Mouse (Mus musculus) layer of hippocampus, adult 11-12 months (tissue): Measurements from ENCODE around the gene Cenpb.

ENCODE experiments used
- DNase-seq: peaks from one replicate; pipeline ENCODE4 v3.0.0; 2022; ENCODE audit warnings: low spot score

The Cenpb gene

DNA sequence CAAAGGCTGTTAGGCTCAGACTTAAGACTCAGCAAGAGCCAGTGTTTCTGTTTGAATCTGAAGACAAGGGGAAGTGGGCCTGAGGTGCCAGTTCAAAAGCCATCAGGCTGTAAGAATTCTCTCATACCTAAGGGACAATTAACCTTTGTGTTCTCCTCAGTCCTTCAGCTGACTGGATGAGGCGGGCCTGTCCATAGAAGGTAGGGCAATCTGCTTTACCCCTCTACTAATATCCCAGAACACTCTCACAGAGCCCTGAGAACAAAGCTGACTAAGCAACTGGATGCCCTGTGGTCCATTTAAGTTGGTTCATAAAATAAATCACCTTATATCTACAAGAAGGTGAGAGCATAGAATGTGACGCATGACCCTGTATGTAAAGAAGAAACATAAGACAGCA is 13.7 kb downstream of the Cenpb start:
- DNase-seq, result no peak

DNA sequence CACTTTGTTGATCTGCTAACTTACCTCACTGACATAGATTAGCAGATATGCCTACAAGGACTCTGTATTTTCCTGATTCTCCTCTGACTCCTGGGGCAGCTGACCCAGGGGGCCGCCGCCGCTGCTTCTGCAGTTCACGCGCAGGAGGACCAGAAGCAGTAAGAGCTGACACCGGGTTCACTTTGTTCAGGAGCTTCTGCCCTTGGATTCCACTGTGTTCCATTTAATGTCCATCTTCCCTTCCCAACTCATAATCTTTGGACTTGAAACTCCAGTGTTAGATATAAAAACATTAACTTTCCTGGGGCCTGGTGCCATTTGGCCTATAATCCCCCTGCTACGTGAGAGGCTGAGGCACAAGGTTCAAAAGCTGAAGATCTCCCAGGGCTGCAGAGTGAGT is 15.9 kb downstream of the Cenpb start:
- no peak for DNase-seq

DNA sequence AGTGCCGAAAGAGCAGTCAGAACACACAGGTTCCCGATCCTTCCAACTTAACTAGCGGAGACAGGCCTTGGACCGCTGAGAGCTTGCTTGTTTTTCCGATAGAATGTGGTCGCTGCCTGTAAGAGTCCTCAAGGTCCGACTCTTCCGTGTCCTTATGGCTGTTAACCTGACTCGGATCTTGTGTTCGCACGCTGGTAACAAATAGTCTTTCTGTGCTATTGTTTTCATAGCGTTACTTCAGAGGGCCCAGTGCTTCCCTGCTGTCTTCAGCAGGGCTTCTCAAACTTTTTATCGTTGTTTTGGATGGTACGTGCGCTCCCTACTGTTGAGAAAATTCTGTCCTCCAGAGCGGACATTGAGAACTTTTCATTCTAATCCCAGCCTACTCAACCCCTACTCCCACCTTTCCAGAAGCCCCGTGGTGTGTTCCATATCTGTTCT is 19.2 kb downstream of the Cenpb start:
- peak; percentile 37 for DNase-seq

DNA sequence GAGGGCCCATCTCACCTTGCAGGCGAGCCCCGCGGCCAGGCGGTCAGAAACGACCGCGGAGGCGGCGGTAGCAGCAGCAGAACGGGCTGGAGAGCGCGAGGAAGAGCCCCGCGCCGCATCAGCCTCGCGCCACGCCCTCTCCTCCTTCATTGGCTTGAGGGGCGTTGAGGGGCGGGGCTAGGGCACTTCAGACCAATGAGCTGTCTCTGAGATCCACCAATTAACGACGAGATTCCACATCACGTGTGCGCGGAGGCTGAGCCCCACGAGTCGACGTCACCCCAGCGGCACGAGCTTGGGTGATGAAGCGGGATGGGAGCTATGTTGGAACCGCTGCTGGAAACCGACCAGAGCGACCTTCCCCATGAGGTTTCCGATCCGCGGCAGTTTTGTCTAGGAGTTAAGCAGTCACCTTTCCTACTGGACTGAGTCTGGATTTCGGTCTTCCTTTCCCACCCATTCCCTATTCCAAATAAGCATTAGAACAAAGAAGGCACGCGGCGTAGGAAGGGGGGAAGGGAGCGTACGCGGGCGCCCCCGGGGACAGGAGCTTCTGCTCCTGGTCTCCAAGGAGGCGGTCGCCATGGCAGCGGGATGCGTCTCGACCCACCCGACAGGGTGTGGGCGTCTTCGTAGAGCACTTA is 19.8 kb downstream of the Cenpb start, which contains the start of gene 1700037H04Rik:
TSS of gene 1700037H04Rik (minus strand) at position 144 of the 644 bp plus-strand sequence.
- DNase-seq, result peak; percentile 97

DNA sequence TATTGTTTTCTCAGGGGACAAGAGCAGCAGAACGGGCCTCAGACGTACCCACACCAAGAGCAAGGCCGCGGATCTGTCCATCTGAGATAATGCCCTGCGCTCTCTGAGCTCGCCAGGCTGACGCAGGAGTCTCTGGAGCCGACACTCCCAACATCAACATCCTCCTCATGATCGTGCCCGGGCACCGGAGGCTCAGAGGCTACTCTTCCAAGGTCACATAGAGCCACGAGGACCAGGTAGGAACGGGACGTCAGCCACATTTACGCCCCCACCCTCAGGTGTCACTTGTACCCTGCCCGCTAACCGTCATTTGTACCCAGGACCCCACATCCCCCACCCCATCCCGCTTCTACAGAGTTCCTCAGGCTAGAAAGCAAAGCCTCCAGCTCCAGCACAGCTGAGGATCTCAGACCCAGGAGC is 20.4 kb downstream of the Cenpb start:
- DNase-seq, result no peak

DNA sequence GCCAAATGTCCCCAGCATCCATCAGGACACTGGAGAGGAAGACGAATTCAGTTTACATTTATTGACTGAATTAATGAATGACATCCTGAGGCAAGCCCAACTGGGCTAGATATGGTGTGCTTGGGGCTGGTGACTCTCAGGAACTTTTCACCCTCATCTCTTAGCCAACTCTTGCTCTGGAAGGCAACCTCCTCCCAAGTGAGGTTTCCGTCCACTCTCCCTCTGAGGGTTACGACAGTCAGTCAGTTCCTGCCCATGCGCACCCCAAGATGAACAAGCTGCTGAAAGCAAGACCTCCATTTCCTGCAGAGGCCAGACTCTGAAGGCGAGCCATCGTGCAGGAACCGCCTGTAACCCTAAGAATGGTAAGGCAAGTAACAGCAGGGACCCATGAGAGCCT is 22.9 kb downstream of the Cenpb start:
- no peak for DNase-seq

DNA sequence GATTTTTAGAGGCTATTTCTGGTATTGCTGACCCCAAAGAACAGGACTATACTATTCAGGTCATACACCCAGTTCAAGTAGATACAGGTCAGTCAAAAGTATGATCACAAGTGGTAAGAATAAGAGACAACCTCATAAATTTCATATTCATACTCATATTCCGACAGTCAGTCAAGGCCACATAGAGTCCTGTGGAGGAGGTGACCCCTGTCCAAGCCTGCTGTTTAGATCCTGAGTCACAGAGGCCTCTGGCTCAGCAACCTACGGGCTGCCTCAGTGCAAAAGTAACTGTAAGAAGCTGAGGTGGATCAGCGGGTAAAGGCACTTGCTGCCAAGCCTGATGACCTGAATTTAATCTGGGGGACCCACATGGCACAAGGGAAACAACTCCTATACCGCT is 25.8 kb downstream of the Cenpb start:
- no peak for DNase-seq

DNA sequence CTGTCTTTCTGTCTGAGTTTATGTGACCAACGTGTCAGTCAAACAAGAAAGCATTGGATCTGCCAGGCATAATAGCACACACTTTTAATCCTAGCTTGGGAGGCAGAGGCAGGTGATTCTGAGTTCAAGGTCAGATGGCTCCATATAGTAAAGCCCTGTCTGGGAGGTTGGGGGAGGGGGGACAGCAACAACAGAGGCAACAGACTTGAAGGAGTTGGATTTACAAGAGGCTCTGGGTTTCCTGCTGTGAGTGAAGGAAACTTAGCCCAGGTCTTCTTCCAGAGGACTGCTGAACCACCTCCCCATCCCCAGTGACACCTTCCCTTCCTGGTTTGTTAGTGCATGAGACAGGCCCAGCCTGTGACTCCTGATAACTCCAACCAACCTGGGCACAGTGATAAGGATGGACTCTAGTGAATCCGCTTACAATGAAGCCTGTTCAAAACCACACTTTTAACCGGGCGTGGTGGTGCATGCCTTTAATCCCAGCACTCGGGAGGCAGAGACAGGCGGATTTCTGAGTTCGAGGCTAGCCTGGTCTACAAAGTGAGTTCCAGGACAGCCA is 27.6 kb downstream of the Cenpb start:
- no peak for DNase-seq

DNA sequence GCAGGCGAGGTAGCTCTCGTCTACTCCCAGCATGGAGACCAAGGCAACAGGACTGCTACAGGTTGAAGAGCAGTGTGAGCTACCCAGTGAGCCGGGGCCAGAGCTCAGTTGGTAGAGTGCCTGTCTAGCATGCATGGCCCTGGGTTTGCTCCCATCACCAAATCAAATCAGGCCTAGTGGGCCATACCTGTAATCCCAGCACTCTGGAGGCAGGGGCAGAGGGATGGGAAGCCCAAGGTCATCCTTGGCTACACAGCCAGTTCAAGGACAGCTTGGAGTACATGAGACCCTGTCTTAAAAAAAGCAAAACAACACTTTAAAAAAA is 30.7 kb downstream of the Cenpb start:
- no peak for DNase-seq

DNA sequence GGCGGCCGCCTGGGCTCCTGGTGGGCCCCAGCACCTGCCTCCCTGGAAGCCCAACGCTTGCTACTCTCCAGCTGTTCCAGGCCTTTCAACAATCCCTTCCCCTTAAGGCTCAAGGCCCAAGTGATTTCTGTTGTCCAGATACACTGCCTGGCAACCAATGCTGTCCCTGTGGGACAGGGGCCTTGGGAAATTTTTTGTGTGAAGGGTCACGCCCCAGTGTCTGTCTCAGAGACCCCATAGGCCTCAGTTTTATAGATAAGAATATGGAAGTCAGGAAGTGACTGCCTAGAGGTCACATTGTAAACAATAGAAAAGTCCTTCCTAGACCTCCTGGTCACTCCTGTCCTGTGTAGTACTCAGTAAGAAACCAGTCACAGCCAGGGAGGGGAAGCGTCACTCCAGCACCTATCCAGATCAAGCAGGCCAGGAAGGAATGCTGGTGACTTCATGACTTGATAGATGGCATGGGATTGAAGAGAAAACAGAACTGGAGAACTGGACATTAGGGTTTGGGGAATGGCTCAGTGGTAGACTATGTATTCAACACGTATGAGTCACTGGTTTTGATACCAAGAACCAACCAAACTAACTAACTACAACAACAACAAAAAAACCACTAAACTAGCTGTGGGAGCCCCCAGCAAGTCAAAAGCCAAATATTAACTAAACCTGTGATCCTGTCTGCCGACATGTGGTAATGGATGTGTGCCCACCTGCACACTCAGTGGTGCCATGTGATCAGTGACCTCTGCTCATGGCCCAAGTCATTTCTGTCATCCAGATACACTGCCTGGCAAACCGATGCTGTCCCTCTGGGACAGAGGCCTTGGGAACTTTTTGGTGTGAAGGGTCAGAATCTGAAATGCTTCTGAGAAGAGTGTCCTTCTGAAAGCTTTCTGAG is 31.3 kb downstream of the Cenpb start:
- DNase-seq, result no peak

DNA sequence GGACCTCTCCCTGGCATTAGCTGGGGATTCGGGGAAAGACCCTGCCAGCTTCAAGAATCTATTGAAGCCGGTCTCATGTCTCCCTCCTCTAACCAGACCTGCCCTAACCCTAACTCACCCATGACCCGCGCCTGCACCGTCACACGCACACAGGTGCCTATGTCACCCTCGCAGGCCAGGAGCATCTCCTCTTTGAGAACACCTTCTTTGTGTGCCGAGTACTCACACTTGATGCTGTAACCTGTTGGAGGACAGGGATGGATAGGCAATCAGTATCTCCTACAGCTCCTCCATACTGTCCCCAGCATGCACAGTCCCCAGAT is 32.9 kb downstream of the Cenpb start:
- DNase-seq, result no peak

DNA sequence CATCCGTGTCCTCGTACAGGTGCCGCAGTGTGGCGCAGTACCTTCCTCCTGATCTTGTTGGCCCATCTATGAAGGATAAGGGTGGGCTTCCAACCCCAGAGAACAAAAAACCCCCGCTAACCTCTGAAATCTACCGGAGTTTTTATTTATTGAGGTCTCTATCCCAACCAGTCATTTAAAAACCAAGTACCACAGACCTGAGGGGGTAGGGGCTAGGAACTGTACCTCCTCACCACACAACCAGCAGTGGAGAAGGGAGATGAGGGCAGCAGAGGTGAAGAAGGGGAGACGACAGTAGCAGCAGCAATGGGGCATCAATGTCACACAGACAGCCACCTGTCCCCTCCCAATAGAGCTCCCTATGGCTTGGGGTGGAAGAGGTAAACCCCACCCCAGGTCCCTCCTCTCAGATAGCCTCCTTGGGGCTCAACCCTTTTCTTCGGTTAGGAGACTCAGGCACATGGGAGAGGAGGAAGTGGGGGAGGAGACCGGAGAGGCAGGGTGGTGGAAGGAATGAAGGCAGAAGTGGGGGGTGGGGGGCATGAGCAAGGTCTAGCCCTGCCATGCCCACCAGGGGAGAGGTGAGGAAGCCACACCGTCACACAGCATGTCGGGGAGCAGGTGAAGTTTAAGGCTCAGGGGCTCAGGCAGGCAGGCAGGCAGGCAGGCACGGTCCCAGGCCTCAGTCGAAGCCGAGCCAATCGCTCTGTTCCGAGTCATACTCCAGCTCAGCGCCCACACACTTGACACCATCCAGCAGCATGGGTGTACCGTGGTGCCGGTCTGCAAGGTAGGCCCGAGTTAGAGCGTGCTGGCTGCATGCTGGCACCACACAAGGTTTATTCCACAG is 33.4 kb downstream of the Cenpb start:
- no peak for DNase-seq

DNA sequence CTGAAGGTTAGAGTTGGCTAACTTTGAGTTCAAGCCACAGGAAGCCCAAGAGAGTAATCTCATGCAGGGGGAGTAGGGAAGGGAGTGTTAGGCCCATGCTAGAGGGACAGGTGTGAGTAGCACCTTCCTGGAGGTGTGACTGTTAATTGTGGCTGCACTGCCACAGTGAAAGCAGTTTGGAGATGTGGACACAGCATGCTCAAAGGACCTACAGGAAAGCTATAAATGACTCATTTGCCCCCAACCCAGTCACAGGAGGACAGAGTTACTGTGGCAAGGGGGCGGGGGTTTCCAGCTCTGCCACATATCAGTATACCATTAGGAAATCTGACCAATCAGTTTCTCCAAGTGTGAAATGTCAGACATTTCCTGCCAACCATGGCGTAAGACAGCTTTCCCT is 34.3 kb downstream of the Cenpb start:
- no peak for DNase-seq

DNA sequence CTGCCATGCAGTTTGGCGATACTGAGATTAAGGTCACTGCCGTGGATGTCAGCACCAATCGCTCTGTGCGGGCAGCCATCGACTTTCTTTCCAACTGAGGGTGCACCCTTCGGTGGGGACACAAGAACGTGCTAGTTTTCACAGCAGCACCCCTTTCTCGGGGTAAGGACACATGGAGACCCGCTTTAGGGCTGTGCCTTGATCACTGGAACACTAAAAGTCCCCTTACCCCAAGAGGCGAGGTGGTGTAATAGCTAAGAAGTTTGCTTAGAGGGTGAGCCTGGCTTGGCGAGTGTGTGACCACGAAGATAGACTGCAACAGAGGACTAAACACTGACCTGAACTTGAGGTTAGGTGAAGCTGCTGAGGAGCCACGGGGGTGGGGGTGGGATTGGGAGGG is 34.7 kb downstream of the Cenpb start:
- DNase-seq, result no peak

DNA sequence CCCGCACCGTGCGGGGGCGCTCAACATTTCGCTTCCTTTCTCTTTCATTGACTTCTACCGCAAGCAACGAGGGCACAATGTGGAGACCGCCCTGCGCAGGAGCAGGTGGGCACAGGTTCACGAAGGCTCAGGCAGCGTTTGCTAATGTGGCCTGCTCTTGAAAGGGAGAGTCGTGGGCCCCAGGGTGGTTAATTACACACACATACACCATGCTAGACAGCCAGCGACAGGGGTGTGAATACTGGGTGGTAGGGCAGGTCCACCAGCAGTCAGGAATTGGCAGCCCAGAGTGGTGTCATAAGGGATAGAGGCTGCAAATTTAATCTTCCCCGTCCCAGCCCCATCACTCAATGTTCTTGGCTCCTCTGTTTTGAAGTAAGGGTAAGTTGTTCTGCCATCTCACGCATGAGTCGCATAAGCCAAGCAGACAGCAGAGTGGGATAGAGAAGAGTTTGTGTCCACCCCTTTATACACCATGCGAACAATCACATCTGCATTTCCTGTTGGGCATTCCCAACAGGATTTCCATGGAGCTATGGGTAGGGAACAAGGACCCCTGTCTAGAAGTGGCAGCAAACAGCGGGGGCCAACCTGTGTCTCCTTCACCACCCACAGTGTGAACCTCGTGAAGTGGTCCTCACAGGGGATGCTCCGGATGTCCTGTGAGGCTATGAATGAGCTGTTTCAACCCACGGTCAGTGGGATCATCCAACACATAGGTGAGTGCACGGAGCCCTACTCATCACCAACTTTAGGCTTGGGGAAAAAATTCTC is 36.7 kb downstream of the Cenpb start:
- no peak for DNase-seq

DNA sequence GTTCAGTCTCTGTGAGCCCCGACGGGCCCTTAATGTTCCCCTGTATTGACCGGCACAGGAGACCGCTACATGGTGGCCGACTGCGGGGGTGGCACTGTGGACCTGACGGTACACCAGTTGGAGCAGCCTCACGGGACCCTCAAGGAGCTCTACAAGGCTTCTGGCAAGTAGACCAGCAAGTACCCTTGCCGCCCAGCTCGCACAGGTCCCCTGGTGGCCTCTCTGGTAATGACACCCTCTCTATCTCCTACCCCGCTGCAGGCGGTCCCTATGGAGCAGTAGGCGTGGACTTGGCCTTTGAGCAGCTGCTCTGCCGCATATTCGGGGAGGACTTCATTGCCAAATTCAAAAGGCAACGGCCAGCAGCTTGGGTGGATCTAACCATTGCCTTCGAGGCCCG is 37.3 kb downstream of the Cenpb start:
- DNase-seq, result peak; percentile 56

DNA sequence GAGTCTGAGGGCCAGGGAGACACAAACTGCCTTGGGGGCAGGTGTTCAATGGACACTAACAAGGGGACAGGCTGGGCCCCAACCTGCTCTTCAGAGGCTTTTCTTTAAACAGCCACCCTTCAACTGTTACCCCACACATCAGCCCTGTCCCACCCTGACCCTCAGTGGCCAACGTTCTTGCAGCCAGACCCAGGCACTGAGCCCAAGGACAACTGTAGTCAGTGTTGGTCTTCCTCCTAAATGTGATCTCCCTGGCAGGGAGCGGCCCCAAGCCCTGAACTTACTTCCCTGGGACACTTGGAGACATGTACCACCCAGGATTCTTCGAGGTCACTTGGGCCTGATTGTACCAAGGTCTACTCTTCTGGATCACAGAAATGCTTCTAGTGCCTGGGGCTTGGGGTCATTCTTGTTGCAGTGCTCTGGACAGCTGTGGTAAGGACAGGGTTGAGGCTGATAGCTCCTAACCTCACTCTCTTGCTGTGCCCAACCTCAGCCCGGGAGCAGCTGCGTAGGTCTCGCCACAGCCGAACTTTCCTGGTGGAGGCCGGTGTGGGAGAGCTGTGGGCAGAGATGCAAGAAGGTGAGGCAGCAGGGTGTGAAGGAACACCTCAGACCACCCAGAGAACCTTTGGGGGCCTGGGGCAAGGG is 38.4 kb downstream of the Cenpb start:
- no peak for DNase-seq

DNA sequence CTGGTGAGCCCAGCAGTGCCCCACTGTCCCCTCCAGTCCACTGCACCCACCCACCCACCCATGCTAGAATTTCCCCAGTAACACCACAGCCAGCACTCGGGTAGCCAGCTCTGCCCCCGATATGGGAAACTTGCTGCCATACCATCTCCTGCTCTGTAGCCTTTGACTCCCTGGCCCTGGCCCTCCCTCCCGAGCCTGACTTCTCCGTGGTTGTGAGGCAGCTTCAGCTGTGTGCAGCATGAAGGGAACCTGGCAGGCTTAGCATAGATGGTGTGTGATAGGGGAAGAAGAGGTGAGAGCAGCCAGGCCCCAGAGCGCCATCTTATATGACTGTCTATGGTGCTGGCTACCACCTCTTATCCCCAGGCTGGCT is 39.3 kb downstream of the Cenpb start:
- no peak for DNase-seq

DNA sequence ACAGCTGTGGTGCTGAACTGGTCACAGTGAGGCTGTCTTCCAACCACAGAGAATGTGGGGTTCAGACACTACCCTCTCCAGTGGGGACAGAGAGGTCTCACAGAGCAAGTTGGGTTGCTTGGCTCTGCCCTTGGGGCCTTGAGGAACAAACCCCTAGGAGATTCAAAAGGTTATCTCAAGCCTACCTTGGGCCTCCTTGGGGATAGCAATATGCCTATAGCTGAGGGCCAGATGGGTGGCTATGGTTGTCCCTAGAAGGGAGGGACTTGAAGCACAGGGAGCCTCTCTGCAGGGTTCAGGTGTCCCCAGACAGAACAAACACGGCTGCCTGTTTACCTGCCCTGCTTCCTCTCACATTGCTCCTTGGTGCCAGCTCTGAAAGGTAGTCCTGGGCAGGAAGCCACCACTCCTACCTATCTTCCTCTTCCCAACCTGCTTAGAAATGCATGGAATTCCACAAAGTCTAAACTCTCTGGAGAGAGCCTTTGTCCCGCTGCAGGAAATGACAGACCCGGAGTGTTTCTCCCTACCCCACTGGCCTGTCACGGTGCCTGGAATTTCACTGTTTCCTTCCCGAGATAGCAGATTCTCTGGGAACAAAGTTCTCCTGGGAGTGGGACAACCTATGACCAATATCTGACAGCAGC is 39.9 kb downstream of the Cenpb start:
- DNase-seq, result no peak

DNA sequence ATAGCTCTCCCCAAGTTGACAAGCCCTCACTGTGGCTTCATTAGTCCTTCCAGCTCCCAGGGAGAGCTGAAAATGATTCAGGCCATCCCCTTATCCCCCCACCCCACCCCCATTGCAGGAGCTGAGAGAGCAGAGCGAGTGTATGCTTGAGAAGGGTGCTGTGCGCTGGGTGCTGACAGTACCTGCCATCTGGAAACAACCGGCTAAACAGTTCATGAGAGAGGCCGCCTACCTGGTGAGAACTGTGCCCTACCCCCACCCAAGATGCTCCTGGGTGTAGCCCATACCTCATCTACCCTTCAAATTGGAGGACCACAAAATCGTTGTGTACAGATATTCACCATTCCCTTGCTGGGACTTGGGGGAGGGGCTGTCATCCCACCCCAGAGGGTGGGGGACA is 40.6 kb downstream of the Cenpb start:
- no peak for DNase-seq

DNA sequence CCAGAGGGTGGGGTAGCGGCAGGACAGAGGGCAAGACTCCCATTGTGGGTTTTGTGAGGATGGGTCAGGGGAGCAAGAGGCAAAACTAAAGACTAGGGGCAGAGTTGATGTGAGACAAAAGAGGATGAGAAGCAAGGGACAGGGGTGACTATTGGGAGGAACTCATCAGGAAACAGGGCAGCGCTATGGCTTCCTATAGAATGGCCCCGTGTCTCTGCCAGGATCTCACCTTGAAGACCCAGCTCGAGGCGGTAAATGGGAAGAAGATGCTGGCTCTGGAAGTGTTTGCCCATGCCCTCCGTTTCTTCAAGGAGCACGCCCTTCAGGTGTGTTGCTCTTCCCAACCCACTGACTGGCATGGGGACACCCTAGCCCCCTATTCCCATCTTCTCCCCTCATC is 41.1 kb downstream of the Cenpb start:
- no peak for DNase-seq
